Mouse (Mus musculus) midbrain, embryonic 13.5 days (tissue): ENCODE measurements around the gene Tex28. TPM values are rescaled to one million over a fixed set of nuclear protein-coding genes. Genes with fewer than 3 reads are reported as not detected.

Experiments used
- polyA plus RNA-seq: library from polyadenylated mRNA; unstranded; fragments of >200 nt; fragmentation: Nextera tagmentation; extraction: Ambion mirVana; gene quantifications from 2 replicates; pipeline ENCODE4 v1.2.1, GENCODE M21; 2015

The Tex28 gene
- polyA plus RNA-seq, 1 experiment from 2014 or later: not detected

Other genes with a start within 250 kb of the Tex28 start
- 2.8 and 2.9 TPM in 2 replicates for gene Arhgap4, start 246.0 kb downstream of the Tex28 start, polyA plus RNA-seq
- 107 and 108 TPM in 2 replicates for gene Naa10, start 245.9 kb downstream of the Tex28 start, polyA plus RNA-seq
- gene Renbp, start 237.0 kb downstream of the Tex28 start, polyA plus RNA-seq: 10.5 and 12.3 TPM in 2 replicates
- gene Hcfc1, start 201.5 kb downstream of the Tex28 start, polyA plus RNA-seq: 61.9 and 63.0 TPM in 2 replicates
- gene Irak1, start 143.9 kb downstream of the Tex28 start, polyA plus RNA-seq: 37.4 and 44.3 TPM in 2 replicates
- gene Opn1mw, start 40.4 kb downstream of the Tex28 start, polyA plus RNA-seq: not detected in 2 replicates
- 17.0 and 18.9 TPM in 2 replicates for gene Mecp2, start 32.5 kb downstream of the Tex28 start, polyA plus RNA-seq
- 0.08 and 0.13 TPM in 2 replicates for gene Tktl1, start 9.4 kb upstream of the Tex28 start, polyA plus RNA-seq
- gene Flna, start 82.0 kb upstream of the Tex28 start, polyA plus RNA-seq: 102 and 109 TPM in 2 replicates
- gene Emd, start 86.8 kb upstream of the Tex28 start, polyA plus RNA-seq: 19.2 and 20.4 TPM in 2 replicates
- 542 and 551 TPM in 2 replicates for gene Rpl10, start 103.0 kb upstream of the Tex28 start, polyA plus RNA-seq
- 95.3 and 97.2 TPM in 2 replicates for gene Taz, start 114.1 kb upstream of the Tex28 start, polyA plus RNA-seq
- 2.8 and 3.0 TPM in 2 replicates for gene Dnase1l1, start 114.5 kb upstream of the Tex28 start, polyA plus RNA-seq
- gene Atp6ap1, start 129.3 kb upstream of the Tex28 start, polyA plus RNA-seq: 193 and 197 TPM in 2 replicates
- 1,006 and 1,051 TPM in 2 replicates for gene Gdi1, start 137.2 kb upstream of the Tex28 start, polyA plus RNA-seq
- gene Fam50a, start 145.2 kb upstream of the Tex28 start, polyA plus RNA-seq: 59.5 and 62.5 TPM in 2 replicates
- gene Plxna3, start 161.2 kb upstream of the Tex28 start, polyA plus RNA-seq: 58.2 and 62.0 TPM in 2 replicates
- 82.8 and 85.4 TPM in 2 replicates for gene Lage3, start 185.8 kb upstream of the Tex28 start, polyA plus RNA-seq
- 66.7 and 68.8 TPM in 2 replicates for gene Ubl4a, start 205.4 kb upstream of the Tex28 start, polyA plus RNA-seq
- gene Slc10a3, start 205.5 kb upstream of the Tex28 start, polyA plus RNA-seq: 7.0 and 8.5 TPM in 2 replicates
- 33.7 and 37.7 TPM in 2 replicates for gene Fam3a, start 225.4 kb upstream of the Tex28 start, polyA plus RNA-seq
- 17.8 and 19.2 TPM in 2 replicates for gene Ikbkg, start 225.5 kb upstream of the Tex28 start, polyA plus RNA-seq